Mouse (Mus musculus) layer of hippocampus, postnatal 36 days (tissue): ENCODE data around the gene Tsks. TPM values are rescaled to one million over a fixed set of nuclear protein-coding genes. Genes with fewer than 3 reads are reported as not detected.

Source experiments
- DNase-seq, 2 experiments: peaks; one replicate each; pipeline ENCODE4 v3.0.0; 2022
- total RNA-seq, 2 experiments: library from RNA; stranded (reverse); gene quantifications; 2 replicates each; pipeline ENCODE4 v1.2.3; 2021

Tsks gene
- total RNA-seq, 2 experiments from 2014 or later, result 0.87 to 0.88 TPM

- peak; percentile 74 to 75 for DNase-seq
Observed at GRCm38 (mm10) chr7:44952611-44953306, 9.8 kb downstream of the Tsks start.

DNA sequence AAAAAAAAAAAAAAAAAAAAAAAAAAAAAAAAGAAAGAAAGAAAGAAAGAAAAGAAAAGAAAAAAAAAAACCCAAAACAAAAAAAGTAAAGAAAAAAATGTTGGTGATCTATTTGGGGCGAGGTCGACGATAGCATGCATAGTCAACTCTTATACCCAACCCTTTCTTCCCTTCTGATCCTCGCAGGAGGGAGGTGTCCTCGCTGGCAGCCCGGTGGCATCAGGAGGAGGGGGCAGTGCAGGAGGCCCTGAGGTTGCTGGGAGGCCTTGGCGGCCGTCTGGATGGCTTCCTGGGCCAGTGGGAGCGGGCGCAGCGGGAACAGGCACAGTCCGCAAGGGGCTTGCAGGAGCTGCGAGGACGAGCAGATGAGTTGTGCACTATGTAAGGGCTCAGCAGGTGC lies 10.6 kb downstream of the Tsks start:
- DNase-seq, result no peak

GRCm38 (mm10) chr7:44954091-44954885 lies 11.3 kb downstream of the Tsks start:
- DNase-seq, result no peak

DNA sequence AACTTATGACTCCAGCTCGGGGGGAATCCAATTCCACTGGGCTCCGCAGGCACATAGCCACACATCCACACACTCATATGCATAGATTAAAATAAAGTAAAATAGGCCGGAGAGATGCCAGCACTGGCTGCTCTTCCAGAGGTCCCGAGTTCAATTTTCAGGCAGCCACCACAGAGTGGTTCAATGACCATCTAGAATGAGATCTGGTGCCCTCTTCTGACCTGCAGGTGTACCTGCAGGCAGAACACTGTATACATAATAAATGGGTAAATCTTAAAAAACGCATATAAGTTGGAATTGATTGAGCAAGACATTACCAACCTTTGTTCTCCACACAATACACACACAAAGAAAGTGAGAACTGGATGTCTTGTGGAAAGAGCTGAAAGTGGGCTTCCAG lies 12.6 kb downstream of the Tsks start:
- no peak for DNase-seq

DNA sequence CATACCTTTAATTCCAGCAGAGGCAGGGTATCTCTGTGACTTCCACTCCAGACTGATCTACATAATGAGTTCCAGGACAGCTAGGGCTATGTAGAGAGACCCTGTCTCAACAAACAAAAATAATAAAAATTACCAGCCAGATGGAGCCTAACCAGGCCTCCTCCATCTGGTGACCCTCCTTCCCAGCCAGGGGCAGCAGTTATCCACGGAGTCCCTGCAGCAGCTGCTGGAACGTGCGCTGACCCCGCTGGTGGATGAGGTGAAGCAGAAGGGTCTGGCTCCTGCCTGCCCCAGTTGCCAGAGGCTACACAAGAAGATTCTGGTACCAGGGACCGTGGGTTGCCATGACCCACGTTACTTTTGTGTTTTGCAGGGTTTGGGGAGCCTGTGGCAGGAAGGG lies 13.3 kb downstream of the Tsks start:
- DNase-seq, result no peak

- DNase-seq, result no peak
Observed at GRCm38 (mm10) chr7:44957183-44957835, 14.3 kb downstream of the Tsks start.

- no peak for DNase-seq
Observed at GRCm38 (mm10) chr7:44958208-44958607, 15.2 kb downstream of the Tsks start.

DNA sequence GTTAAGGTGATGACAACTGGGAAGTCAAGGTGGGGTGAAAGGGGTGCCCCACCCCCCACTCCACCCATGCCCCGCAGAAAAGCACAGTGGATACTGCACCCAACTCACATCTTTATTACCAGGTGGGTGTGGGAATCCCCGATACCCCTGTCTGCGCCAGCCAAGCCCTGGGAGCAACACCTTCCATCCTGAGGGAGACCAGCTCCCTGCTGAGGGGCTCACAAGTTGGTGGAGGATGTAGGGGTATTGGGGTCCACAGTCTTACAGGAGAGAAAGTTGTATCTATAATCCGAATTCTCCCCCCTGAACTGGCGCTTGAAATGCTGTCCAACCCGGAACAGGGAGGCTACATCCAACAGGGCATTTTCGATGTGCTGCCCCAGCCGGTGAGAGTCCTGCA lies 16.3 kb downstream of the Tsks start:
- DNase-seq, result no peak

GRCm38 (mm10) chr7:44959874-44960511 lies 17.0 kb downstream of the Tsks start:
- DNase-seq, result no peak

DNA sequence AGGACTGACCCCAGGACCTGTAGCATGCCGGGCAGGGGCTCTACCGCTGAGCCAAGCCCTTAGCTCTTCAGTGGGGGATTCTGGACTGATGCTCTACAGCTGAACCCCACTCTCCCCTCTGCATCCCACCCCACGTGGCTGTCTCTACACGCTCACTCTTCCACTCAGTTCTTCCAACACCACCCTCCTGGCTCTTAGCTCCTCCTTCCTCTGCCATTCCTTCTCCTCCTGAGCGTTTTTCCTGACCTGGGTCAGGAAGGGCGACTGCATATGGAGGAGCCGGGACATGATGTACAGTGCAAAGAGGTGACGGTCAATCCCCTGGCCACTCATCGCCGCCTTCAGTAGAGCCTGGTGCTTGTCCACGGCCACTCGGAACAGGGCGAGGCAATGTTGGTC lies 17.5 kb downstream of the Tsks start:
- no peak for DNase-seq

- DNase-seq, result no peak
Observed at GRCm38 (mm10) chr7:44962337-44962736, 19.3 kb downstream of the Tsks start.

DNA sequence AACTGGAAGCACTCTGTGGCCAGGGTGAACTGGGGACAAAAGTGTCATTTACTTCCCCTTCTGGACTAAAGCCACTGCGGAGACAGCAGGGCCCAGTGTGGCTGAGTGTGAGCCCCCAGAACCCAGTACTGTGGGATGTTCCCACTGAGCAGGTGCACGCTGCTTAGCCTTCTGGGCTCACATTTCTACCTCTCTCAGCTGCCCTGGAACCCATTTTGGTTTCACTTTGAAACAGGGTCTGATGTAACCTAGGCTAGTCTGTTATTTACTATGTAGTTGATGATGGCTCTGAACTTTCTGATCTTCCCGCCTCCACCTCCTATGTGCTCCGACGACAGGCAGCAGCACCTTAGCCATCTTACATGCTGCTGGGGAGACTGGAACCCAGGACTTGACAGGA lies 19.8 kb downstream of the Tsks start:
- no peak for DNase-seq

DNA sequence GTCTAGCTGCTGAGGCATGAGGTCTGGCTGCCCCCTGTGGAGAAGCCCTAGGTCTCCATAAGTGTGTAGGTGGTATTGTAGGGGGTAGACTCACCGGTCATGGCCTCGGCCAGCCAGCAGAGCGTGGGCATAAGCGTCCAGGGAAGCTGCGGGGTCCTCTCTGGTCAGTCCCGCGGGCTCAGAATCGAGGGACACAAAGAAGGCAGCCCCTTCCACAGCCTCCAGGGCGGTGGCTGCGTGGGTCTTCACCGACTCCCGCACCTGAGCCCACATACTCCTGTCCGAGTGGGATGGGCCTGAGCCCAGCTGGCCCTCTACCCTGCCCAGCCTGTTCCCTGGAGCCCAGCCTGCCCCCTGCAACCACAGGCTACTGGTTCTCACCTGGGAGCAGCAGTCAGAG lies 22.0 kb downstream of the Tsks start:
- DNase-seq, result no peak

GRCm38 (mm10) chr7:44965975-44966374 lies 23.0 kb downstream of the Tsks start:
- no peak for DNase-seq

DNA sequence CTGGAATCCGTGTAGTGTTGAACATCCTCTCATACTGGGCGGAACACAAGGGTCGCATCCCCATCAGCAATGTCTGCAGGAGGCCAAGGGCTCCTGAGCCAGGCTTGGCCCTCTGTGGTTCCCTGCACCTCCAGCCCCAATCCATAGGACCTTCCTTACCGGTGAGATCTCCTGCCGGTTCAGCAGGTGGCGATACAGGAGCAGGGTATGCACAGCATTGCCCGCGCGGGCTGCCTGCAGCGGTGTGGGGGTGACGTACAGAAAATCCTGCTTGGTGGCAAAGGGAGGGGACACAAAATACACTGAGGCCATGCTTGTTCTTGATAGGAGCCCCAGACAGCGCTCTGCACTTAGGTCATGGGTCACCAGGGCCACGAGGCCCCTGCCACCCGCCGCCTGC lies 23.6 kb downstream of the Tsks start:
- no peak for DNase-seq

GRCm38 (mm10) chr7:44970231-44970691 lies 27.3 kb downstream of the Tsks start:
- DNase-seq, result peak; percentile 73 to 84

- no peak for DNase-seq
Observed at GRCm38 (mm10) chr7:44971142-44971541, 28.1 kb downstream of the Tsks start.

- DNase-seq, result peak in 1 of 2 experiments; percentile 29
Observed at GRCm38 (mm10) chr7:44973415-44974130, 30.6 kb downstream of the Tsks start.

GRCm38 (mm10) chr7:44974383-44975116 lies 31.5 kb downstream of the Tsks start, which contains the start of gene Cpt1c:
Cpt1c (minus strand) TSS chr7:44974851.
- DNase-seq, result peak; percentile 87

- DNase-seq, result no peak
Observed at GRCm38 (mm10) chr7:44975117-44975419, 32.1 kb downstream of the Tsks start.

GRCm38 (mm10) chr7:44978300-44978699 lies 35.3 kb downstream of the Tsks start:
- DNase-seq, result no peak

DNA sequence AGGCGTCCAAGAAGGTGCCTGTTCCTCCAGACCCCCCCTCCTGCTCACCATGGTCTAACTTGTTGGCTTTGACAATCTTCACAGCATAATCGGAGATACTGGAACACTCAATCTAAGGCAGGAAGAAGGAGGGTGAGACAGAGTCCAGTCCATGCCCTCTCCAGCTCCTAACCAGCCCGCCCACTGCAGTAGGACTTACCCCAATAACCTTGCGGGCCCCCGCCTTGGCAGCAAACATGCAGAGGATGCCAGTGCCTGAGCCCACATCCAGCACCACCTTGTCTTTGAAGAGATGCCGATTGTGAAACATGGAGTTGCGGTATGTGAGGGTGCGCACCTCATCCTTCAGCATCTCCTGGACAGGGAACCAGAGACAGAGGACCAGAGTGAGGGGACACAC lies 38.5 kb downstream of the Tsks start:
- no peak for DNase-seq
